Mouse (Mus musculus) intestine, postnatal 0 days (tissue): Measurements from ENCODE around the gene Rora. TPM values are rescaled to one million over a fixed set of nuclear protein-coding genes. Genes with fewer than 3 reads are reported as not detected.
A peak's percentile ranks its signal among the peaks of the same experiment; 100 is the strongest.

ENCODE experiments used
- ATAC-seq: fragments of 200-750 bp; cut with Nextera tagmentation; 2 replicates; pipeline ENCODE4 v1.8.0; 2017; ENCODE audit warnings: mild to moderate bottlenecking, moderate TSS enrichment, moderate library complexity
- H3K27ac ChIP-seq: fragments of 300-500 bp; sonication (generic); 2 replicates; pipeline ENCODE4 v1.5.1; 2014; ENCODE audit warnings: mild to moderate bottlenecking, low read depth, low read length, moderate library complexity
- H3K27me3 ChIP-seq: fragments of 300-500 bp; sonication (generic); replicated peaks from 2 replicates; pipeline ENCODE4 v1.6.1; 2014; ENCODE audit warnings: low read length, mixed read lengths; ENCODE audit not compliant: control insufficient read depth, insufficient read depth
- H3K36me3 ChIP-seq: fragments of 300-500 bp; sonication (generic); 2 replicates; pipeline ENCODE4 v1.6.1; 2014; ENCODE audit warnings: mild to moderate bottlenecking, moderate library complexity; ENCODE audit not compliant: control insufficient read depth, insufficient read depth
- H3K4me1 ChIP-seq: fragments of 300-500 bp; sonication (generic); replicated peaks from 2 replicates; pipeline ENCODE4 v1.6.1; 2014; ENCODE audit warnings: antibody characterized with exemption, low read length, mixed read lengths; ENCODE audit not compliant: control insufficient read depth, insufficient read depth
- H3K4me2 ChIP-seq: fragments of 300-500 bp; sonication (generic); replicated peaks from 2 replicates; pipeline ENCODE4 v1.6.1; 2014; ENCODE audit warnings: low read depth, mild to moderate bottlenecking, moderate library complexity
- H3K4me3 ChIP-seq: fragments of 300-500 bp; sonication (generic); 2 replicates; pipeline ENCODE4 v1.5.1; 2014; ENCODE audit warnings: low read depth, low read length
- H3K9ac ChIP-seq: fragments of 300-500 bp; sonication (generic); 2 replicates; pipeline ENCODE4 v1.6.1; 2014; ENCODE audit warnings: mild to moderate bottlenecking, low read depth, low read length
- H3K9me3 ChIP-seq: fragments of 300-500 bp; sonication (generic); 2 replicates; pipeline ENCODE4 v1.6.1; 2016; ENCODE audit warnings: mixed run types; ENCODE audit not compliant: control insufficient read depth
- CTCF ChIP-seq: sonication (generic); IDR thresholded peaks from 2 replicates; pipeline ENCODE4 v1.5.1; 2016; ENCODE audit warnings: low read depth, mild to moderate bottlenecking, control low read depth, antibody characterized with exemption, moderate library complexity
- WGBS: fragments of 180-500 bp; shearing (Covaris S2); extraction: QIAGEN DNeasy Blood & Tissue Kit; methylation state at CpG from one replicate; pipeline ENCODE4 v1.1.7; 2014; 5-methylcytosine and 5-hydroxymethylcytosine counted together
- polyA plus RNA-seq: library from polyadenylated mRNA; unstranded; fragments of >200 nt; fragmentation: Nextera tagmentation; extraction: Ambion mirVana; gene quantifications from 2 replicates; pipeline ENCODE4 v1.2.1, GENCODE M21; 2015

Gene Rora
- polyA plus RNA-seq: 4.7 and 6.1 TPM in 2 replicates

DNA sequence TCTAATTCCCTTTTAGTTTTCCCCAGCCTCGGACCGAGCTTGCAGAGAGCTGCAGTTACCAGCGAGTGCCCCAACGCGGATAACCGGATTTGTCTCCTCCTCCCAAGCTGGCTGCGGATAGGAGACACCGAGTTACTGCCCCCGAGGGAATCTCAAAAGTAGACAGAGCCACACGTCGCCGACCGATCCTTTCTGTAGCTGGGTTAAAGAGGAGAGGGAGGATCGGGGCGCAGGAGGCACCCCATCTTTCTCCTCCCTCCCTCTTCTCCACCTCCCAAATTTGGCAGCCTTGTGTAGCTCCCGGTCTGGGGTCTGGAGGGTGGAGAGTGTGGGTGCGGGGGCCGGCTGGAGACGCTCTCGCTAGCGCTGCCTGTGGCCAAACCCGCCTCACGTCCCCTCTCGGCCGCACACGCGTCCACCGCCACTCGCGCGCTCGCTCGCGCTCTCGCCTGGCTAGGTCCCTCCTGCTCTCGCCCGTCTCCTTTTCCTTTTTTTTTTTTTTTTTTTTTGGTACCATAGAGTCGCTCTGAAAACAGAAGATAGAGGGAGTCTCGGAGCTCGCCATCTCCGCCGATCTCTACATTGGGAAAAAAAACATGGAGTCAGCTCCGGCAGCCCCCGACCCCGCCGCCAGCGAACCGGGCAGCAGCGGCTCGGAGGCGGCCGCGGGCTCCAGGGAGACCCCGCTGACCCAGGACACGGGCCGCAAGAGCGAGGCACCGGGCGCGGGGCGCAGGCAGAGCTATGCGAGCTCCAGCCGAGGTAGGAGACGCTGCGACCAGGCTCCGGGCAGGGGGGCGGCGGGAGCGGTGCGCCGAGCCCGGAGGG lies at the start of gene Rora:
Gene Rora (plus strand): TSS at position 576 of the 828 bp plus-strand sequence.
- Histone ChIP-seq H3K4me1 (no peaks in the 10 kb centered on the region), H3K27ac (peak within 1 kb of the TSS; percentile 21; the same call in 1 of the 2 replicates), H3K4me3 (peak within 1 kb of the TSS; percentile 82), H3K36me3 (no peaks in the 10 kb centered on the region), H3K9me3 (no peaks in the 10 kb centered on the region), H3K9ac (peak within 1 kb of the TSS; percentile 53), H3K27me3 (peaks cover 10% of the 10 kb centered on the region; the same call in 1 of the 2 replicates), H3K4me2 (peak within 1 kb of the TSS; percentile 92)
- WGBS: under 1% methylated on average over 68 of the region's 72 CpGs
- peak; percentile 51 for TF ChIP-seq CTCF
- ATAC-seq: peak; percentile 50

DNA sequence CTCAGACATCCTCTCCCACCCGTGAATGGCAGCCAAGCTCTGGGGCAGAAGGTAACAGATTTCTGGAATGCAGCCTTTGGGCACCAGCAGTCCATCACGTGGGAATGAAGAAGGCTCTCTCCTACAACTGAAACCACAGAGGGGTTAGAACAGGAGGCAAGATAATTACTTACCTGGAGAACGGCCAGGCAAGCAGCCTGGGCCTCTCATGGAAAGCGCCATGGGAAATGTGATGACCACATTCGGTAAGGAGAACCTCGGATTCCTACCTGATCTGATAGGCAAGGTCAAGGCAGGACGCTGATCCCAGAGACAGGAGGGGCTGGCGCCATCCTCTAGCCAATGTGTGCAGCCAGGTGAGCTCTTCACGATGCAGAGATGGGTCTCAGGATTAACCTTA lies 39.6 kb upstream of the Rora start:
- no peaks in the 10 kb centered on the region for H3K4me1 ChIP-seq
- no peak overlapping the region for H3K4me3 ChIP-seq
- ATAC-seq: no peak
- no peak overlapping the region for H3K9ac ChIP-seq
- 77% methylated on average over 9 of the region's 9 CpGs for WGBS
- no peak overlapping the region for H3K27ac ChIP-seq
- H3K4me2 ChIP-seq: no peak overlapping the region
- H3K27me3 ChIP-seq: no peaks in the 10 kb centered on the region
- H3K36me3 ChIP-seq: no peaks in the 10 kb centered on the region
- TF ChIP-seq CTCF: no peak
- no peaks in the 10 kb centered on the region for H3K9me3 ChIP-seq

DNA sequence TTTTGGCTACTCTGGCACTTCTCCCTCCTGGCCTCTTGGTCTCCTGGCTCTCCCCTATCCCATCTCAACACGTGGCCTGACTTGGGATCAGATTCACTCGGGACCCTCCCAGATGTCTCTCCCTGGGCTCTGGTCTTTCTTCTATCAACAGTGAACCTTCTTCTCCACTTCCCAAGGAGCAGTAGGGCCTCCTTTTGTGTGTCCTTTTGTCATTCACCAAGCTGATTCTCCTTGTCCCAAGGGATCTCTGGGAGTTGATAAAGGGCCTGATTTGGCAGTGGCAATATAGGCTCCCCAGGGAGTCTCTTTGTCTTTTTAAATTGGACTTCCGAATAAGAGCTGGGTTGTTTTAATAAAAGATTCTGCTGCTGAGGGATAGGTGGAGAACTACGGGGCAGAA lies 36.5 kb upstream of the Rora start:
- Histone ChIP-seq H3K4me2 (no peak overlapping the region), H3K27ac (no peak overlapping the region), H3K27me3 (no peaks in the 10 kb centered on the region), H3K4me3 (no peak overlapping the region), H3K9ac (no peak overlapping the region), H3K9me3 (no peaks in the 10 kb centered on the region), H3K4me1 (no peaks in the 10 kb centered on the region), H3K36me3 (no peaks in the 10 kb centered on the region)
- no peak for TF ChIP-seq CTCF
- whole genome bisulfite sequencing: 56% methylated on average over 4 of the region's 4 CpGs
- no peak for ATAC-seq

DNA sequence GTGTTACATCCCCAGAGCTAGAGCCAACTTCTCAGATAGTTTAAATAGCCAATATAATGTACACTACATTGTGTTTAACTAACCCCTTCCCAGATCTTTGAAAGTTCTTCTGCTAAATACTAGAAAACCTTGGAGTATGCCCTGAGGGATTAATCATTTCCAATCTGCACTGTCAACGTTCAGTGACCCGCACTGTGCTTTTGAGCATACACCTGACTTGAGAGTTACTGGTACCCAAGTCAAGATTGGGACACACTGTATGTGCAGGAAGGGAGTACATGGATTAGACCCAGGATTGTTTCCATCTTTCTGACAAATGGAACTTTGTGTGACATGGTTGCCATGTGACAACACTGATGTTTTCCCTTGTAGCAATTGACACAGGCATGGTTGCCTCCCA lies 33.5 kb upstream of the Rora start:
- no peaks in the 10 kb centered on the region for H3K27me3 ChIP-seq
- 30% methylated on average over 2 of the region's 2 CpGs for WGBS
- no peaks in the 10 kb centered on the region for H3K4me1 ChIP-seq
- H3K4me3 ChIP-seq: no peak overlapping the region
- no peak for ATAC-seq
- no peak overlapping the region for H3K27ac ChIP-seq
- TF ChIP-seq CTCF: no peak
- no peak overlapping the region for H3K4me2 ChIP-seq
- H3K9me3 ChIP-seq: no peaks in the 10 kb centered on the region
- no peaks in the 10 kb centered on the region for H3K36me3 ChIP-seq
- no peak overlapping the region for H3K9ac ChIP-seq

DNA sequence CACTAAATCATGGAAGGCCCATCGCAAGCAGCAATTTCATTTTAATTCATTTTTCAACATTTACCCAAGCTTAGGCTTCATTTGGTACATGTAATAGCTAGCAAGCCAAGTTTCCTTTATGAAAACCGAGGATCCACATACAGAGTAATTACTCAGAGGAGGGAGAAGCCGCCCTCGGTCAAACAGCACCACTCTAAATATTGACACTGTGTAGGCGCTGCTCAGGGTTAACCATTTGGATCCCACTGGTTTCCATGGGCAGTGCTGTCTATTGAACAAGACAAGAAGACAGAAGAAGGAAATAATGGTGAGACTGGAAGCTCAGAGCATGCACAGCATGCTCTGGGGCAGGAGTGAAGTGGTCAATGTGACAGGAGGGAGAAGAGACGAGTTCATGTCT lies 33.1 kb upstream of the Rora start:
- H3K4me3 ChIP-seq: no peak overlapping the region
- no peak for TF ChIP-seq CTCF
- H3K9me3 ChIP-seq: no peaks in the 10 kb centered on the region
- WGBS: 30% methylated on average over 6 of the region's 6 CpGs
- ATAC-seq: no peak
- no peak overlapping the region for H3K27ac ChIP-seq
- H3K36me3 ChIP-seq: no peaks in the 10 kb centered on the region
- H3K27me3 ChIP-seq: no peaks in the 10 kb centered on the region
- H3K4me1 ChIP-seq: no peaks in the 10 kb centered on the region
- H3K4me2 ChIP-seq: no peak overlapping the region
- H3K9ac ChIP-seq: no peak overlapping the region

DNA sequence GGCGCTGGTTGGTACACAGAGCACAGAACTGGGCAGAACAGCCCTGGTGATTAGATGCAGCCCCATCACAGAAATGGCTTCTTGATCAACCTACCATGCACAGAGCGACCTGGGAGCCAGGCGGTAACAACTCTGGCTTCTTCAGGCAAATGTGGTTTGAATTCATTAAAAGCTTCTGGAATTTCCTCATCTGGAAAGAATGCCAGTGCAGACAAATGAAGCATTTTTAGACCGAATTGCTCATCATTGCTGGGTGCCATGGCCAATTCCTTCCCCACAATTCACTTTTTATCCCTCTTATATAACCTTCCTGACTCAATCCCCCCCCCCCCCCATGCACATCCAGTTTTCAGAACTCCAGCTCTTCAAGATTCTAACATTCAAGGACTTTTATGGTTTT lies 28.6 kb upstream of the Rora start:
- no peak for TF ChIP-seq CTCF
- Histone ChIP-seq H3K9me3 (no peaks in the 10 kb centered on the region), H3K9ac (no peak overlapping the region), H3K4me3 (no peak overlapping the region), H3K36me3 (no peaks in the 10 kb centered on the region), H3K4me1 (no peaks in the 10 kb centered on the region), H3K4me2 (no peak overlapping the region), H3K27me3 (no peaks in the 10 kb centered on the region), H3K27ac (no peak overlapping the region)
- WGBS: 77% methylated on average over 4 of the region's 4 CpGs
- no peak for ATAC-seq
